Mouse (Mus musculus) heart, postnatal 4 days (tissue): Measurements from ENCODE around the gene Mapk14. TPM values are rescaled to one million over a fixed set of nuclear protein-coding genes. Genes with fewer than 3 reads are reported as not detected.
A peak's percentile ranks its signal among the peaks of the same experiment; 100 is the strongest.
"Not testable (repeated sequence)": the region's sequence is repeated elsewhere in the genome, so short reads cannot be mapped to it uniquely, and the experiment has no call there.

ENCODE experiments used
- DNase-seq: peaks from one replicate; pipeline ENCODE4 v3.0.0; 2021
- total RNA-seq, 2 experiments: library from RNA; stranded (reverse); gene quantifications; 2 replicates each; pipeline ENCODE4 v1.2.3; 2021

The Mapk14 gene
- total RNA-seq, 2 experiments from 2014 or later = 45.1 to 49.6 TPM

DNA sequence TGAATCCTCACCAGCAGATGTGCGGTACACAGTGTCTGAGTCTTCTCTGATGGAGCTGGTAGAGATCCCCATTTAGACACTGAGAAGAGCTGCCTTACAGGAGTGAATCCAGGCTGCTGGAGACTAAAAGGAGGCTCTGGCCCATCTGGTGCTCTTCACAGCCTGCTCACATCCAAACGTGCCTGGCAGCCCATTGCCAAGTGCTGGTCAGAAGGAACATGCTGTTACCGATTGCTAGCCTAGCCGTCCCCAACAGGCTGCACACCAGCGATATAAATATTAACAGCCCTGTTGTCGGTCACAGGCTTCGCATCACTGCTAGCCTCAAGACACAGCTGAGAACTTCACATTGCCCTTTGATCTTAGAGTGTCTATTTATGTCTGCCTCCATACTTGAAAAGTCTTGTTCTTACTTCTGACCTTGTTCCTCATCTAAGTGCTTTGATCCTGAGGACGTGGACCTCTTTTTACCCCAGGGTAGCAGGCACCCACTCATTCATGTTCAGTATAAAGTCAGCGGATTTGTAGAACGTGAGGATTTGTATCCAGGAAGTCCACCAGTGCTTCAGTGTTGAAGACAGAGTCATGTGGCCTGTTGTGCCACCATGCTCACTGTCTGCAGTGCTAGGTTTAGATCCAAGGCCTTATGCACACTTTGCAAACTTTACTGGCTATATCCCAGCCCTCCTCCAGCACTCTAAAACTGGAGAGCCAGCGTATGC, 52.2 kb downstream of the Mapk14 start:
- DNase-seq = no peak

DNA sequence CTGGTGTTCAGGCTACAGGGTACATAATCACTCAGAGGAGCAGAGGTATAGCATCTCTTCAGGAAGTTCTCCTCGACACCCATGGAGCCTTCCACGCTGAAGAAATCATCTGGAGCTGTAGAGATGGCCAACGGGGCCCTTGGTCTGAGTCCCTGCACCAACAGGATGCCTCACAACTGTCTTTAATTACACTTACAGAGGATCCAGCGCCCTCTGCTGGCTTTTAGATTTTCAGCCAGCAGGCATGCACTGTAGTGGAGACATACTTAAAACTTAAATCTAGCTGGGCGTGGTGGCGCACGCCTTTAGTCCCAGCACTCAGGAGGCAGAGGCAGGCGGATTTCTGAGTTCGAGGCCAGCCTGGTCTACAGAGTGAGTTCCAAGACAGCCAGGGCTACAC, 52.8 kb downstream of the Mapk14 start:
- DNase-seq = no peak

DNA sequence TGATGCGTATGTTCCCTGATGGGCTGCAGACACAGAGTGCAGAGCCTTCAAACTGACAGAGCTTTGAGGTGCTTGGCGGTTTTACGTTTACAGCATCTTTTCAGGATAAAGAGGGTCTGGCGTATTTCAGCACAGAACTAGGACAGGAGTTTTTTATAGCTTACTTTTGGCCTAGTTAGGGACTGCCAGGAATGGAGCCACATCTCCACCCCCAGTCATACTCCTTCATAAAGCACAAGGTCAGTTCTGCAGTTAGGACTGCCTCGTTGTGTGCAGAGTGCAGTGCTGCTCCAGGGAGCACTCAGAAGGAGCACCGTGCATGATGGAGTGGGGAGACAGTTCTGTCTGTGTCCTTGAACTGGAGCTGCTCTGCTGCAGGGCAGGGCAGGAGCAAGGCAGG, 54.6 kb downstream of the Mapk14 start:
- no peak for DNase-seq

DNA sequence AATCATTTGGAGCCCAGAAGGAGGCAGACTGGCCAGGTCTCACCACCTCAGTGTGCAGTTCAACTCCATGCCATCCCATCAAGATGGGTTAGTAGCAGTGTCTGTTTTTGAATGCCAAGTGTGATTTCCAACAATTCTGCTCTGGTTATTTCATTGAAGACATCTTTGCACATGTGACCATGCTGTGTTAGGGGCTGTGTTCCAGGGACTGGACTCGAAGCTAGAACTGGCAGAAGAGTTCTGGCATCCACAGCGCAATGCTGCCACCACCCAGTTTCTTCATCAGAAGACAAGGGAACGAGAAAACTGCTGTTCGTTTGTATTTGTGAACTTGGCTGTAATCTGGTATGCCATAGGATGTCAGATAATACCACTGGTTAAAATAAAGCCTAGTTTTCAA, 56.9 kb downstream of the Mapk14 start:
- DNase-seq = no peak

DNA sequence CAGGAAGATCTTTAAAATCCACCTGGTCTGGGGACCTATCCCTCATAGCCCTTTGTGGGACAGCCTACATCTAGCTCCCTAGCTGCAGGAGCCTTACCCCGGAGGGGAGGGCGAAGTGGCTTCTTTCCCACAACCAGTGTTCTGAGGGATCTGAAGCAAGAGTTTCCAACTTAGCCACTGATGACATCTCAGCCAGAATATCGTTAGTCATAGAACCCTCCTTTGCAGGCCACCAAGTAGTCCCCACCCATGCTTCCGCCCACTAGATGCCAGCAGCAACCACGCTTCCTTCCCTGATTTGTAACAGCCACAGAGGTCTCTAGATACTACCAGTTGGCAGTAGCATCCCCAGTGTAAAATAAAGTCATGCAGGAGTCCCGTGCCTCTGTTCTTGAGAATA, 59.5 kb downstream of the Mapk14 start:
- no peak for DNase-seq

DNA sequence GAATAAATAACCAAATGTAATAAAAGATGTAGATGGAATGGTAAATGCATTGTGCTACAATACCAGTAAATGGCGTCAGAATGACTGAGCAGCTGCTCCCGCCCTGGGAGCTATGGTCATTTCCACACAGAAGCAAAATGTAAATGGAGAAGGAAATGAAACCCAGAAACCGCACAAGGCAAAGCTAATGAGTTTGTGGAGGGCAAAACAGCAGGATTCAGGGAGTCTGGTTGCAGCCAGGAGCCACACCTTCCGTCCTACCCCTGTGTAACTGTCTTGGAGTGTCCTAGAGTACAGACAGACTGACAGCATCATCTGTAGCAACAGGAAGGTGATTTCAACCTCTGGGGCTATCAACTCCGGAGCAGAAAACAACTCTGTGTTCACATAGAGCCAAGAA, 65.3 kb downstream of the Mapk14 start:
- no peak for DNase-seq

DNA sequence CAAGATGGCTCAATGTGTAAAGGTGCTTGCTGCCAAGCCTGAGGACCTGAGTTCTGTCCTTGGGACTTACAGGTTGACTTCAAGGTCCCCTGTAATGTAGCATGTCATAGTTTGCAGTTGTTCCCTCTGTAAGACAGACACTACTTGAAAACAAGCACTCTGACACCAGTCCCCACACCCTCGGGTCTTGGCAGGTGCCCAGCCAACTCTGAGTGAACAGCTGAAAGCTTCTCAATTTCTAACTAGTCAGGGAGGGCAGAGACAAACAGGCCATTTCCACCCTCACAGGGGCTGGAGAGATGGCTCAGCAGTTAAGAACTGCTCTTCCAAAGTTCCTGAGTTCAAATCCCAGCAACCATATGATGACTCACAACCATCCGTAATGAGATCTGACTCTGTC, 66.3 kb downstream of the Mapk14 start:
- DNase-seq = no peak

DNA sequence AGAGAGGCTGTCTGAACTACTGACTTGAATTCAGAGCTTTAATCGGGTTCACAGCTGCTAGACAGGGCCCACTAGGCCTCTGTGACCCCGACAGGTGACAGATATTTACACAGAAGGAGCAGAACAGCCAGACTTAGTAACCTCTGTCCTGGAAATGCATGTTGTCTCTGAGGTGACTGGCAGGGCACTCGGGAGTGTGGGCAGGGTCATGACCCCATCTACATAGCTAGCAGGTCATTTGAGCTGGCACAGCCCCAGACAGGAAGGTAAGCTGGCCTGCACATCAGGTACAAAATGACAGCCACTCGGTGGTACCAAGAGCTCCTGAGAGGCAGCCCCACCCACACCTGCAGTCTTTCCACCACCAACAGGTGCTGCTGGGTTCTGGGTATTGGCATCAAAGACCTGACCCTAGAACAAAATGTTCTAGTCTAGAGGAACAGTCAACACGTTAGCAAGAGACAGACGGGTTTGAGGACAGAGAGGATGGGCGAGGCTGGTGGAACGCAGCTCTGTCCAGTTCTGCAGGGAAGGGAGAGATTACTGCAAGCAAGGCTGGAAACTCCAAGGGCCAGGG, 69.7 kb downstream of the Mapk14 start:
- no peak for DNase-seq

DNA sequence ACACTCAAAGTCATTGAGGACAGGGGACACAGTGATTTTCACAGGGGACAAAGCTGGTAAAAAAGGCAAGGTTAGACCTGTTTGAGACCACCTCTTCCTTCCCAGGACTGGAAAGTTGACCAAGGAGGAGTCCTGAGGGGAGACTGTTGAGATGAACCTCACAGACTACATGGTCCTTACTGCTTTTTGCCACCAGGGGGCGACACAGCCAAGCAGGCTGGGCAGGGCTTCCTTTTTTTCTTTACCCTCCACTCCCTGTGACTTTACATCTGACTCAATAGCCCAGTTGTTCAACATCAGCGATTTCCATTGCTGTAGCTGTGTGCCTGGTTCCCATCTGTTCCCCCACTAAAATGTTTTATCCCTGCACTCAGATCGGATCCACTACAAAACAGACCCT, 70.7 kb downstream of the Mapk14 start:
- DNase-seq = peak; percentile 88

DNA sequence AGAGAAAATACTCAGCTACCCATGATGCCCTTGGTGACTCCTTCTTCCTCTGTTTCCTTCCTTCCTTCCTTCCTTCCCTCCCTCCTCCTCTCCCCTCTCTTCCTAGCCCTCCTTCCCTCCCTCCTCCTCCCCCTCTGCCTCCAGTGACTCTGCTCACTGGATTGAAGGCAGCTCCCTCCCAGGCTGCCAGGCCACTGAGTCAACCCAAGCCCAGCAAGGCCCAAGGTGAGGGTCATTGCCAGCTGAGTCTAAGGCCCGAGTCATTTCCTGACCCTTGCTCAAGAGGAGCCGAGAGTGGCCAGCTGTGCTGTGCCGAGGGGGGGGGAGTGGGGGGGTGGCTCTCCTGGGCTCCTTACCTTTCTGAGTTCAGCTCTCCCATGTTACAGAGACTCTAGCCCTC, 75.1 kb downstream of the Mapk14 start:
- DNase-seq = no peak

DNA sequence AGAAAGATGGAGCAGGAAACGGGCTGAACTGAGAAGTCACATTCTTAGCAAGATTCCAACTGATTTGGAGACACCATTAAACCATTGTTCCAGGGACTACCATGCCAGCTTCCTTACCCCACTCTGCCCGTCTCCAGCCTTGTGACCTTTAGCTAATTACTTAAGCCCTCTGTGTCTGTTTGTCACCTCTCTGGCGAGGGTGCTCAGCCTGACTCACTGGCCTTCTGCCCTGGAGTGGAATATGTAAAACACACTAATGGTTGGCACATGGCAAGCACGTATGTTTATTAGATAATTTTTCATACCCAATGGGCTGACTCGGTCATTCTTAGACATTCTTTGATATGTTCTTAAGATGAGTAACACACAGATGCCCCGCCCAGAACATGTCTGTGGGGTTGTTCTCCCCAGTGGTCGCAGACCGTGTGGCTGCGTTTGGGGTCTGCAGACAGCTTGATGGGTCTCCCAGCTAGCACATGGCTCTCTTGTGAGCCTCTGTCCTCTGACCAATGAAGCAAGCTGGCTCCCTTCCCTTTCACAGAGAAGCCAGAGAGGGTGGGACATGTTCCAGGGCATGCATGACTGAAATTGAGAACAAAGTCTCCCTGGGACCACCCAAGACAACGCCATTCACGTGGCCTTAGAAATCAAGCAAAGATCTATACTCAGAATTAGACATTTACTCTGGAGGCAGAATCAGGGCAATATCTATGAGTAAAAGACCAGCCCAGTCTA, 75.8 kb downstream of the Mapk14 start:
- no peak for DNase-seq

DNA sequence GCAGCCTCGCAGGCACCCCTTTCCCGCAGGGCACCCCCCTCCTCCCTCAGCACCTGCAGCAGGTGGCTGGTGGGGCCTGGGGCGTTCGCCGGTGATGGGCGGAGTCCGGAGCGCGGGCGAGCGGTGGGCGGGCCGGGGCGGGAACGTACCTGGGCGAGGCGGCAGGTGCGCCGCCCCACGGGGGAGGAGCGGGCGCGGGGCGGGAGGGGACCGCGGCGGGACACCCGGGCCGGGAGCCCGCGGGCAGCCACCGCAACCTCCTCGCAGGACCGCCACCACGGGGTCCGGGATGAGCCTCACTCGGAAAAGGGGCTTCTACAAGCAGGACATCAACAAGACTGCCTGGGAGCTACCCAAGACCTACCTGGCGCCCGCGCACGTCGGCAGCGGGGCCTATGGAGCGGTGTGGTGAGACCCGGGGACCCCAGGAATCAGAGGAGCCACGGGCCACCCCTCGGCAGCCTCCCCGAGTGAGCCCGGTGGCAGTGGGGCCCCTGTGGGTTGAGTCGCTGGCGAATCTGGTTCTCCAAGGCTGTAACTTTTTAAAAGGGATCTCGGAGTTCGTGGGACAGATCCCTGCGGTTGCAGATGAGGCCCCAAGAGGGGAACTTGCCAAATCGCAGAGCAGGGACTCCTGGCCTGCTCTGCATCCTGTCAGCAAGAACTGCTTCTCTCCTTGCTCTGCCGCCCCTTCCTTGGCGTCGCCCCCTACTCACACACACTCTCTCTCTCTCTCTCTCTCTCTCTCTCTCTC, 78.2 kb downstream of the Mapk14 start, which contains the start of gene Mapk13:
TSS of gene Mapk13 (plus strand) at position 177 of the 754 bp plus-strand sequence.
- peak; percentile 13 for DNase-seq

DNA sequence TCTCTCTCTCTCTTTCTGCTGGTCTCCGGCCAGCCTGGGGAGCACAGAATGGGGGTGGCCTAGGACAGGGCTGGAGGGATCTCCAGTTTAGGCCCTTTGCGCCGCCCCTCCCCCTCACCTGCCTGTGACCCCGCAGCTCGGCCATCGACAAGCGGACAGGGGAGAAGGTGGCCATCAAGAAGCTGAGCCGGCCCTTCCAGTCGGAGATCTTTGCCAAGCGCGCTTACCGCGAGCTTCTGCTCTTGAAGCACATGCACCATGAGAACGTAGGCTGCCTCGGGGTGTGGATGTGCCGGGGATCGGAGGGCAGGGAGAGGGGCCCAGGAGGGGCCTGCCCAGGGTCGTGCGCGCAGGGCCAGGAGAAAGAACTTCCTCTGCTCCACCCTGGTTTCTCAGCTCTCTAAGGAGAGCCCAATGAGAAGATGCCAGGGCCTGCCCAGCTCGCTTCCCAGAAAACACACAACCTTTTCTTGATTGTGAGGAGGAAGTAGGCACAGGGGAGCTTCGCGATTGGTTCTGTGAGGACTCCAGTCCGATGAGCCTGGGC, 78.8 kb downstream of the Mapk14 start:
- DNase-seq = peak; percentile 26

DNA sequence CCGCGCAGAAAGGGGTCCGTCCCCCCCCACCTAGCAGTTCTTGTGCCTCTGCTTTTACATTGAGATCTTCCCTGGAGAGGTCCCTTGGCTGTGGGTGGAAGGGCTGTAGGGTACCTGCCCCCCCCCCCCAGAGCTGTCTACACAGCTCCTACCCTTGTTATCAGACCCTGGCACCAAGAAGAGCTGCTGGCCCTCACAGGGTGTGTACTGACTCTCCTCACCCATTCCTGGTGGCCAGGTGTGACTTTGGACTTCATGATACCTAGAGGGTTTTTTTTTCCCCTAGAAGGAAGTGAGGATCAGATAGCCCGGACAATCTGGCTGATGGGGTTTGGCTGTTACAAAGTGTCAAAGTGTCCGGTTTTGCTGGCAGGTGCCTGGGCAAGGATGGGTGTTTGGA, 80.2 kb downstream of the Mapk14 start:
- DNase-seq = no peak

DNA sequence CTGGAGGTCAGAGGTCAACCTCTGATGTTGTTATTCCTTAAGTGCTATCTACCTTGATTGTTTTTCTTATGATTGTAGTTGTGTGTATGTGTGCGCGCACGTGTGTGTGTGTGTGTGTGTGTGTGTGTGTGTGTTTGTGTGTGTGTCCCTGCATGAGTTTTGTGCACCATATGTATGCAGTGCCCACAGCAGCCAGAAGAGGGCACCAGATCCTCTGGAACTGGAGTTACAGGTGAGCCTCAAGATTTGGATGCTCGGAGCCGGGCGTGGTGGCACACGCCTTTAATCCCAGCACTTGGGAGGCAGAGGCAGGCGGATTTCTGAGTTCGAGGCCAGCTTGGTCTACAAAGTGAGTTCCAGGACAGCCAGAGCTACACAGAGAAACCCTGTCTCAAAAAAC, 83.2 kb downstream of the Mapk14 start:
- not testable (repeated sequence) for DNase-seq

DNA sequence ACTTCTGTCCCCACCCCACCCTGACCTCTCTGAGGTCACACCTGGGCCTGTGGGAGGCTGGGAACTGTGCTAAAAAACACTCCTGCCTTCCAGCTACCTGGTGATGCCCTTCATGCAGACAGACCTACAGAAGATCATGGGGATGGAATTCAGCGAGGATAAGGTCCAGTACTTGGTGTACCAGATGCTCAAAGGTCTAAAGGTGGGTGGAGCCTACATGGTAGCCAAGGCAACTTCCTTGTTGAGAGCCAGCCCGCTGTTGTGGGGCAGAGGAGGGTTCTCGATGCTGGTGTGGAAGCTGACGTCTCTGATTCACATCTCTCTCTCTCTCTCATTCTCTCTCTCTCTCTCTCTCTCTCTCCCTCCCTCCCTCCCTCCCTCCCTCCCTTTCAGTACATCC, 84.0 kb downstream of the Mapk14 start:
- DNase-seq = no peak

DNA sequence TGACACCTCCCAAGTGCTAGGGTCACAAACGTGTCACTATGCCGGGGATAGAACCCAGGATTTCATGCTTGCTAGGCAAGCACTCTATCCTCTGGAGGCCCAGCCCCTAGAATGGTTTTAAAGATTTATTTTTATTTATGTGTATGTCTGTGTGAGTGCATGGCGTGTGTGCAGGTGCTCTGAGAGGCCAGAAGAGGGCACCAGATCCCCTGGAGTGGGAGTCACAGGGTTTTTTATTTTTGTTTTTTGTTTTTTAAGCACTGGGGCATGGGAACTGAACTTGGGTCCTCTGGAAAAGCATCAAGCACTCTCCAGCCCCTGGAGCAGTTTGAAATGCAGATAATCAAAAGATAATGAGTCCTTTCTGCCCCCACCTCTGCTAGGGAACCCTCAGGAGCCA, 85.7 kb downstream of the Mapk14 start:
- DNase-seq = no peak

DNA sequence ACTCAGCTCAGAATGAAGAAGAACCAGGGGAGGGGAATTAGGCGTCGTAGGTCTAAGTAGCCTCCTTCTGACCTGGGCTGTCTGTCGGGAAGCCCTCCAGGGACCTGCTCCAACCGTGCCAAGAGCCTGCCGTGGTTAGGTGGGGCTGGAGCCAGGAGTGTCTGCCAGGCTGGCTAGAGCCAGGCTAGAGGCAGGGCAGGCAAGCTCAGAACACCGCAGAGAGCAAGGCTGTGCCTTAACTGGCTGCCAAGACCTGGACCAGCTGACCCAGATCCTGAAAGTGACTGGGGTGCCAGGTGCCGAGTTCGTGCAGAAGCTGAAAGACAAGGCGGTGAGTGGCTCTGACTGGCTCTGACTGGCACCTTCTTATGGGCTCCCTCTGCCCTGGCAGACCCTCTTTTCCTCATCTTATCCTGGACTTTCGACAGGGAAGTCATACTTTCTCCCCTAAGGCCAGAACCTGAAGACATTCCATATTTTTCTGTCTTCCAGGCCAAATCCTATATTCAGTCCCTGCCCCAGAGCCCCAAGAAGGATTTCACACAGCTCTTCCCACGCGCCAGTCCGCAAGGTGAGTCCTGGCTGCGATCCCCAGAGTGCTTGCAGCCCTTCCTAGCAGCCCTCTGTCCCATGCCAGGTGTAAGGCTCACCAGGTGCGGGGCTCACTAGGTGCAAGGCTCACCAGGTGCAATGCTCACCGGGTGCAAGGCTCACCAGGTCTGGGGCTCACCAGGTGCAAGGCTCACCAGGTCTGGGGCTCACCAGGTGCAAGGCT, 86.3 kb downstream of the Mapk14 start:
- peak; percentile 23 for DNase-seq

DNA sequence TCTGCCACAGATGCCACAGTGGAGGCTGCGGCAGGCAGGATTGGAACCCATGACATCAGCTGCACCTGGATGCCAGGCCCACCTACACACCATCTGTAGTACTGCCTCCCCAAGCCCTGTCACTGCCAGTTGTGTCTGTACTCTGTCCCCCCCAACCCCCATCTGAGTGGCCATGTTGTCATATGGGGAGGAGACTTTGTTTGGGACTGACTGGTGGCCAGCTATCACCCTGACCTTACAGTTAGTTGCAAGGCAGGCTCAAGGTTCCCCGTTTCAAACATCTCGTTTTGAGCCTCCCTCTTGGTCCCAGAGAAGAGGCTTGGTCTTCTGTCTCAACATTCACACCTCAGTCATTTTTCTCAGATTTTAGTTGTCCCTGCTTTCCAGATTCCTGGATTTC, 88.6 kb downstream of the Mapk14 start:
- DNase-seq = no peak

DNA sequence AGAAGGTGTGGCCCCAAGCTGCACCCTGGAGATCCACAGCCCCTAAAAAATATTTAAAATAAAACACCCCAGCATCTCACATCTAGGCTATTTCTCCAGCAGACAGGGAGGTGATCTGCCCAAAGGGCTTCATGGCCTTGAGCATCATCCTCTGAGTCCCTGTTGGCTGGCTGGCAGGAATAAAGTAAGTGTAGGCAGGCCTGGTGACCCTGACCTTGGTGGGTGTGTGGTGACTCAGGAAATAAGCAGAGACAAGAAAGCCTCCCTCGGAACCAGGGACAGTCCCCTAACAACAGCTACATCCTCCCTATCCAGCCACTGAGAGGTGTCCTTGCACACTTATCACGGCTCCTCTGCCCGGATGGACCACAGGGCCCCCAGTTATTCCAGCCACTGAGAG, 89.7 kb downstream of the Mapk14 start:
- no peak for DNase-seq

DNA sequence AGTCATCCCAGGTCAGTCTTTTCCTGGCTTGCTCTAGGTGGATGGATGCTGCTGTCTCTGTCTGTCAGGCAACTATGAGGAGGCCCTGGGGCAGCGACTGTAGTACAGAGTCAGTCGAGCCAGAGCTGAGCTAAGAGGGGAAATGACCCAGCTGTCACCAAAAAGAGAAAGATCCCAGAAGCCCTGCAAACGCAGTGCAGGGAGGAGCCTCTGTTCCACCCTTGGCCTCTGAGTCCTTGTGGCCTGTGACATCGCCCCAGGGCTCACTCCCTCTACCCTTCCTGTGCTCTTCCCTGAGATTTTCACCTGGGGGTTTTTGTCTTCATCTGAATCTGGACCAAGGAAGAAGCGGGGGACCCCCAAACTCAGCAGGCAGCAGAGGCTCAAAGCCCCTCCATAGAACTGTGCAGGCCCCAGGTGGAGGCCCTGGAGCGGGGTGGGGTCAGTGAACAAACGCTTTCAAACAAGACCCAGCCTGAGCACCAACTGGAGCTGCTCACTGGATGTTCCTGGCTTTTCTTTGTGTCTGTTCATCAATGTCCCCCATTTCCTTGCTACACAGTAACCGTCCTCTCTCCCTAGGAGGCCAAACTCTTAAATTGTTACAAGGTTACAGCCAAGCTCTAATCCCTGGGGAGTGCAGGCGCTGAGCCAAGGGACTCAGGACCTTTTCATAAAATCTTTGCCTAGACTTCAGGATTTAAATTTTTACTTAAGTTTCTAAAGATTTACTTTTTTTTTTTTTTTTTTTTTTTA, 90.3 kb downstream of the Mapk14 start:
- peak; percentile 38 for DNase-seq
